Mouse (Mus musculus) inflammation-experienced regulatory T-cells, adult 6 months (primary cell): Measurements from ENCODE around the gene Sprr2h. TPM values are rescaled to one million over a fixed set of nuclear protein-coding genes. Genes with fewer than 3 reads are reported as not detected.

Source experiments
- ATAC-seq: one replicate; pipeline ENCODE4 v1.8.0; 2017
- polyA plus RNA-seq, 3 experiments: library from polyadenylated mRNA; unstranded; fragments of 100-300 nt; shearing (Covaris generic); gene quantifications; one replicate each; pipeline ENCODE4 v1.2.1; 2017

Gene Sprr2h
- not detected for polyA plus RNA-seq

- ATAC-seq: no peak
These were observed at the start of gene Sprr2h for GRCm38 (mm10) chr3:92385385-92385784. TSS of gene Sprr2h (plus strand) at chr3:92385685.

- no peak for ATAC-seq
These were observed 49.2 kb upstream of the Sprr2h start for GRCm38 (mm10) chr3:92336278-92336677.

DNA sequence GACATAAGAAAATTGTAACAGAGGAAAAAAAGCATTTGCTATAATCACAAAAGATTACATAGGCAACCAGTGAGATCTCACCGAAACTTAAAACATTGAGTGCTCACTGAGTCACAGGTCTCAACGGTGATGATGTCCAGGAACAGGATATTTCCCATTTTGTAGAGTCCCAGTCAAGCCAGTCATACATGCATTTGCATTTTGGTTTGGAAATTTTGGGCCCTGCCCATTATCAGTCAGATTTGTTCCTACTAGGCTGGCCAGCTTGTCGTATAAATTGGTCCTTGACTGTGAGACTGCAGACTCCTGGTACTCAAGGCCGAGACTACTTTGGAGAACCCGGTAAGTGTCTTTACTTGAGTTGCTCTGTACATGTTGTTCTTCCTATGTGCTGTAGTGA, 46.6 kb upstream of the Sprr2h start, which contains the start of gene Sprr2d:
Sprr2d (plus strand) TSS at position 301 of the 400 bp plus-strand sequence.
- ATAC-seq: no peak

DNA sequence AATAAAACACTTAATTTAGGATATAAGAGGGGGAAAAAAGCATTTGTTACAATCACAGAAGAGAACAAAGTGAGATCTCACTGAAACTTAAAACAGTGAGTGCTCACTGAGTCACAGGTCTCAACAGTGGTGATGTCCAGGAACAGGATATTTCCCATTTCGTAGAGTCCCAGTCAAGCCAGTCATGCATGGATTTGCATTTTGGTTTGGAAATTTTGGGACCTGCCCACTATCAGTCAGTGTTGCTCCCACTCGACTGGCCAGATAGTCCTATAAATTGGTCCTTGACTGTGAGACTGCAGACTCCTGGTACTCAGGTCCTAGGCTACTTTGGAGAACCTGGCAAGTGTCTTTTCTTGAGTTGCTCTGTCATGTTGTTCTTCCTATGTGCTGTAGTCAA, 33.6 kb upstream of the Sprr2h start, which contains the start of gene Sprr2e:
Sprr2e (plus strand) TSS at position 301 of the 400 bp plus-strand sequence.
- ATAC-seq: no peak

DNA sequence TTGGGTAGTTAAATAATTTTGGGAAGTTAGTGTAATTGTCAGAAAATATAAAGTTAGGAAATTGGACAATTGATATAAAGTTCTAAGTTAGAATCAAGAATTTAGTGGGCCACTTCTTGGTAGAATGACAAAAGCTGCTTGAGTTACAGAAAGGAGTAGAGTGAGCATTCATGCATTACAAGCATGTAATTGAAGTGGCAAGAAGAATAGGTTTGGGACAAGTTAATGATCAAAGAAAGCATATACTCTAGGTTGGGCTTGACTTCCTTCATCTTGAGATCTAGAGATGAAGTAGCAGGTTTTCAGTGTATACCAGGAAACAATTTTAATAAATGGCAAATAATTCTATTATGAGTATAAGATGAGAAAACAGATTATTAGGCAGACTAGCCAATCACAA, 23.9 kb upstream of the Sprr2h start:
- ATAC-seq: no peak

GRCm38 (mm10) chr3:92364887-92365286, 20.6 kb upstream of the Sprr2h start, which contains the start of gene Sprr2f:
TSS of gene Sprr2f (plus strand) at chr3:92365187.
- ATAC-seq: no peak

DNA sequence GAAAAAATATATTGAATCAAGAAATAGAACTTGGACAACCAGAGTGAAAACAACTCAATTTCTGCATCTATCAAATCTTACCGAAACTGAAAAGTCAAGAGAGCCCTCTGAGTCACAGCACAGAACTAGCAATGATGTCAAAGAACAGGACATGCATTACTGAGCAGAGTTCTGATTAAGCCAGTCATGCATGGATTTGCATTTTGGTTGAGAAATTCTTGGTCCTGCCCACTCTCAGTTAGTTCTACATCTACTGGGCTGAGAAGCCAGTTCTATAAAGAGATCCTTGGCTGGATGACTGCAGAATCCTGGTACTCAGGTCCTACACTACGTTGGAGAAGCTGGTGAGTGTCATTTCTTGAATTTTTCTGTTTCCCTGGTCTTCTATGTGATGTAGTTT, 11.9 kb upstream of the Sprr2h start:
- ATAC-seq: no peak

GRCm38 (mm10) chr3:92394301-92394700, 8.8 kb downstream of the Sprr2h start:
- ATAC-seq: no peak

DNA sequence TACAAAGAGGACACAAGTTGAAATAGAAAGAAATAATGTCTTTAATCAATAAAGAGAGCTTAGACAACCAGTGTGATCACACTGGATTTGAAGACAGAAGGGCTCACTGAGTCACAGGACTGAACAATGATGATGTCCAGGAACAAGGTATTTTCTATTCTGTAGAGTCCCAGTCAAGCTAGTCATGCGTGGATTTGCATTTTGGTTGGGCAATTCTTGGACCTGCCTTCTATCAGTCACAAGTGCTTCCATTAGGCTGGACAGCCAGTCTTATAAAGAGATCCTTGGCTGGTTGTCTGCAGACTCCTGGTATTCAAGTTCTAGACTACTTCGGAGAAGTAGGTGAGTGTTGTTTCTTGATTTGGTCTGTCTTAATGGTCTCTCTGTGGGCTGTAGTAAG, 22.2 kb downstream of the Sprr2h start, which contains the start of gene Sprr2i:
Sprr2i (plus strand) TSS at position 301 of the 400 bp plus-strand sequence.
- no peak for ATAC-seq

GRCm38 (mm10) chr3:92417782-92418181, 32.3 kb downstream of the Sprr2h start, which contains the start of gene Sprr2j-ps:
TSS of gene Sprr2j-ps (plus strand) at chr3:92418082.
- no peak for ATAC-seq

DNA sequence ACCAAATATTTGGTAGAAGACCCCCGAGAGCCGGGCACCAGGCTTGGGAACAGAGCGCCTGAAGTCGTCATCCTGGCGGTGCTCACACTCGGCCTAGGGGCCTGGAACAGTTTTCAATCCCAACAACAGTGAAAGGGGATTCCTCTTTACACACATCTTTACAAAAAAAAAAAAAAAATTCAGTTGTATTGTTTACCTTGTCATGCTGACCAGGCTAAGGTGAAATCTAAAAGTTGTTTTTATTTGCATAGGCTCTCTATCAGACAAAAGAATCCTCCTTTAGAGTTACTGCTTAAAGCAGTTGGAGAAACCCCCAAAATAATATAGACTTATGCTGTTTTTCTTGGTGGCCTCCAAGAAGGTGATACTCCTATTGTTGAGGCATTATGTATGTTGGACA, 43.8 kb downstream of the Sprr2h start, which contains the start of gene Gm9774:
Gm9774 (minus strand) TSS at position 101 of the 400 bp plus-strand sequence.
- ATAC-seq: no peak

- no peak for ATAC-seq
These were observed 46.8 kb downstream of the Sprr2h start, which contains the start of gene Sprr2k for GRCm38 (mm10) chr3:92432282-92432681. TSS of gene Sprr2k (plus strand) at chr3:92432582.

Other genes with a start within 250 kb of the Sprr2h start
- gene Lelp1, start 242.9 kb upstream of the Sprr2h start, polyA plus RNA-seq: not detected
- under 1 TPM in 1 of 3 experiments, not detected in 2; 0.15 TPM for gene Sprr2a1, start 169.9 kb upstream of the Sprr2h start, polyA plus RNA-seq
- gene Sprr2a2, start 169.8 kb upstream of the Sprr2h start, polyA plus RNA-seq: not detected
- gene Sprr2a3, start 100.3 kb upstream of the Sprr2h start, polyA plus RNA-seq: not detected
- gene Sprr2b, start 69.1 kb upstream of the Sprr2h start, polyA plus RNA-seq: not detected
- not detected for gene Sprr2d, start 46.5 kb upstream of the Sprr2h start, polyA plus RNA-seq
- gene Sprr2e, start 33.5 kb upstream of the Sprr2h start, polyA plus RNA-seq: not detected
- gene Sprr2f, start 20.5 kb upstream of the Sprr2h start, polyA plus RNA-seq: not detected
- gene Sprr2i, start 22.3 kb downstream of the Sprr2h start, polyA plus RNA-seq: not detected
- gene Sprr2j-ps, start 32.4 kb downstream of the Sprr2h start, polyA plus RNA-seq: not detected
- gene Gm9774, start 43.7 kb downstream of the Sprr2h start, polyA plus RNA-seq: 10 to 100 TPM in 1 of 3 experiments, 1 to 10 TPM in 2; 4.2 to 11.0 (median 7.7) TPM
- not detected for gene Sprr2k, start 46.9 kb downstream of the Sprr2h start, polyA plus RNA-seq
- not detected for gene Sprr1b, start 53.1 kb downstream of the Sprr2h start, polyA plus RNA-seq
- not detected for gene Sprr3, start 73.0 kb downstream of the Sprr2h start, polyA plus RNA-seq
- gene Sprr1a, start 100.2 kb downstream of the Sprr2h start, polyA plus RNA-seq: not detected
- not detected for gene Sprr4, start 114.8 kb downstream of the Sprr2h start, polyA plus RNA-seq
- gene 2310046K23Rik, start 148.8 kb downstream of the Sprr2h start, polyA plus RNA-seq: not detected
- gene Ivl, start 188.1 kb downstream of the Sprr2h start, polyA plus RNA-seq: not detected
- not detected for gene Smcp, start 203.3 kb downstream of the Sprr2h start, polyA plus RNA-seq
- gene 2210017I01Rik, start 221.8 kb downstream of the Sprr2h start, polyA plus RNA-seq: not detected
- gene Lce6a, start 236.0 kb downstream of the Sprr2h start, polyA plus RNA-seq: not detected